Mouse (Mus musculus) lung, postnatal 0 days (tissue): ENCODE data around the gene Abhd14b. TPM values are rescaled to one million over a fixed set of nuclear protein-coding genes. Genes with fewer than 3 reads are reported as not detected.

ENCODE experiments used
- ATAC-seq: fragments of 200-750 bp; cut with Nextera tagmentation; 2 replicates; pipeline ENCODE4 v1.8.0; 2017; ENCODE audit warnings: moderate library complexity
- DNase-seq: peaks from one replicate; pipeline ENCODE4 v3.0.0-alpha.2; 2016; ENCODE audit warnings: low spot score
- H3K27ac ChIP-seq: fragments of 300-500 bp; sonication (generic); 2 replicates; pipeline ENCODE4 v1.5.1; 2014; ENCODE audit warnings: antibody characterized with exemption, mild to moderate bottlenecking, low read length, mixed read lengths
- H3K27me3 ChIP-seq: fragments of 300-500 bp; sonication (generic); replicated peaks from 2 replicates; pipeline ENCODE4 v1.6.1; 2014; ENCODE audit warnings: low read length, mixed read lengths; ENCODE audit not compliant: insufficient read depth
- H3K36me3 ChIP-seq: fragments of 300-500 bp; sonication (generic); 2 replicates; pipeline ENCODE4 v1.6.1; 2014; ENCODE audit warnings: low read length, mixed read lengths; ENCODE audit not compliant: insufficient read depth
- H3K4me1 ChIP-seq: fragments of 300-500 bp; sonication (generic); 2 replicates; pipeline ENCODE4 v1.6.1; 2014; ENCODE audit warnings: antibody characterized with exemption, low read depth, low read length, mixed read lengths; ENCODE audit not compliant: insufficient read depth
- H3K4me2 ChIP-seq: fragments of 300-500 bp; sonication (generic); replicated peaks from 2 replicates; pipeline ENCODE4 v1.6.1; 2014; ENCODE audit warnings: low read depth, mild to moderate bottlenecking, low read length, moderate library complexity, mixed read lengths
- H3K4me3 ChIP-seq: fragments of 300-500 bp; sonication (generic); 2 replicates; pipeline ENCODE4 v1.5.1; 2014; ENCODE audit warnings: low read depth, low read length
- H3K9ac ChIP-seq: fragments of 300-500 bp; sonication (generic); replicated peaks from 2 replicates; pipeline ENCODE4 v1.6.1; 2014; ENCODE audit warnings: low read depth, mild to moderate bottlenecking
- H3K9me3 ChIP-seq: fragments of 300-500 bp; sonication (generic); 2 replicates; pipeline ENCODE4 v1.6.1; 2016; ENCODE audit warnings: low read length, mixed read lengths
- CTCF ChIP-seq: IDR thresholded peaks from 2 replicates; pipeline ENCODE4 v1.5.1; 2016; ENCODE audit warnings: antibody characterized with exemption, mild to moderate bottlenecking
- EP300 ChIP-seq: IDR thresholded peaks from 2 replicates; pipeline ENCODE4 v1.6.1; 2016; ENCODE audit warnings: antibody characterized with exemption, mild to moderate bottlenecking, control low read depth
- WGBS: fragments of 180-500 bp; shearing (Covaris S2); extraction: QIAGEN DNeasy Blood & Tissue Kit; methylation state at CpG from one replicate; pipeline ENCODE4 v1.1.7; 2014; 5-methylcytosine and 5-hydroxymethylcytosine counted together
- polyA plus RNA-seq: library from polyadenylated mRNA; unstranded; fragments of >200 nt; fragmentation: Nextera tagmentation; extraction: Ambion mirVana; gene quantifications from 2 replicates; pipeline ENCODE4 v1.2.1, GENCODE M21; 2015

Gene Abhd14b
- polyA plus RNA-seq, 1 experiment from 2014 or later, result 31.1 TPM

GRCm38 (mm10) chr9:106442680-106443079 lies 4.6 kb upstream of the Abhd14b start:
- ATAC-seq, result no peak

GRCm38 (mm10) chr9:106444836-106445235 lies 2.4 kb upstream of the Abhd14b start:
- H3K27me3 ChIP-seq, result no peaks in the 10 kb centered on the region
- H3K27ac ChIP-seq, result no peak overlapping the region
- H3K4me3 ChIP-seq, result no peak overlapping the region
- no peaks in the 10 kb centered on the region for H3K36me3 ChIP-seq
- 73% methylated on average over 4 of the region's 4 CpGs for WGBS
- no peak for TF ChIP-seq EP300
- no peak for TF ChIP-seq CTCF
- no peaks in the 10 kb centered on the region for H3K9me3 ChIP-seq
- DNase-seq (no peak), ATAC-seq (no peak)
- no peak overlapping the region for H3K4me2 ChIP-seq
- H3K4me1 ChIP-seq, result peaks cover 3% of the 10 kb centered on the region; the same call in 1 of the 2 replicates
- no peak overlapping the region for H3K9ac ChIP-seq

More at GRCm38 (mm10) chr9:106442680-106443079, 4.6 kb upstream of the Abhd14b start:
- Histone ChIP-seq H3K9me3 (no peaks in the 10 kb centered on the region), H3K4me2 (no peak overlapping the region), H3K27me3 (no peaks in the 10 kb centered on the region), H3K4me1 (no peaks in the 10 kb centered on the region; the same call in 1 of the 2 replicates), H3K27ac (no peak overlapping the region), H3K36me3 (no peaks in the 10 kb centered on the region), H3K9ac (no peak overlapping the region), H3K4me3 (no peak overlapping the region)
- WGBS, result 80% methylated on average over 5 of the region's 5 CpGs
- no peak for DNase-seq
- TF ChIP-seq CTCF (peak; percentile 46), EP300 (no peak)

GRCm38 (mm10) chr9:106447951-106448350 lies 692 bp downstream of the Abhd14b start:
- H3K27me3 ChIP-seq, result no peaks in the 10 kb centered on the region
- H3K4me2 ChIP-seq, result peak overlapping the region; percentile 61
- H3K9me3 ChIP-seq, result no peaks in the 10 kb centered on the region
- 32% methylated on average over 9 of the region's 9 CpGs for WGBS
- H3K4me3 ChIP-seq, result peak overlapping the region; percentile 44
- ATAC-seq (no peak), DNase-seq (no peak)
- TF ChIP-seq CTCF, result no peak
- TF ChIP-seq EP300, result no peak
- no peaks in the 10 kb centered on the region for H3K36me3 ChIP-seq
- H3K9ac ChIP-seq, result no peak overlapping the region
- peaks cover 3% of the 10 kb centered on the region; the same call in 1 of the 2 replicates for H3K4me1 ChIP-seq
- H3K27ac ChIP-seq, result peak overlapping the region; percentile 43

- Histone ChIP-seq H3K27ac (peak overlapping the region; percentile 43; the same call in 1 of the 2 replicates), H3K9ac (peak overlapping the region; percentile 37; the same call in 1 of the 2 replicates), H3K4me2 (peak overlapping the region; percentile 61), H3K9me3 (no peaks in the 10 kb centered on the region), H3K36me3 (no peaks in the 10 kb centered on the region), H3K4me1 (peaks cover 3% of the 10 kb centered on the region; the same call in 1 of the 2 replicates), H3K27me3 (no peaks in the 10 kb centered on the region), H3K4me3 (peak overlapping the region; percentile 44)
- ATAC-seq (peak; percentile 73), DNase-seq (peak; percentile 96)
- TF ChIP-seq EP300 (no peak), CTCF (peak; percentile 83)
- 0% methylated on average over 23 of the region's 23 CpGs for WGBS
Measured at GRCm38 (mm10) chr9:106448498-106449031, 1.3 kb downstream of the Abhd14b start.

GRCm38 (mm10) chr9:106449947-106450346 lies 2.7 kb downstream of the Abhd14b start:
- no peak for TF ChIP-seq EP300
- TF ChIP-seq CTCF, result no peak

GRCm38 (mm10) chr9:106450661-106451060 lies 3.4 kb downstream of the Abhd14b start:
- H3K27me3 ChIP-seq, result no peaks in the 10 kb centered on the region
- TF ChIP-seq CTCF, result no peak
- TF ChIP-seq EP300, result no peak
- H3K4me2 ChIP-seq, result no peak overlapping the region
- H3K4me3 ChIP-seq, result no peak overlapping the region
- no peaks in the 10 kb centered on the region for H3K36me3 ChIP-seq
- H3K9ac ChIP-seq, result no peak overlapping the region
- ATAC-seq (no peak), DNase-seq (peak; percentile 49)
- WGBS, result 12% methylated on average over 9 of the region's 9 CpGs
- H3K9me3 ChIP-seq, result no peaks in the 10 kb centered on the region
- H3K27ac ChIP-seq, result no peak overlapping the region
- peaks cover 12% of the 10 kb centered on the region; the same call in 1 of the 2 replicates for H3K4me1 ChIP-seq

More at GRCm38 (mm10) chr9:106449947-106450346, 2.7 kb downstream of the Abhd14b start:
- 84% methylated on average over 8 of the region's 8 CpGs for WGBS
- DNase-seq, result no peak
- Histone ChIP-seq H3K27ac (no peak overlapping the region), H3K9me3 (no peaks in the 10 kb centered on the region), H3K4me3 (no peak overlapping the region), H3K4me1 (peaks cover 10% of the 10 kb centered on the region; the same call in 1 of the 2 replicates), H3K36me3 (no peaks in the 10 kb centered on the region), H3K27me3 (no peaks in the 10 kb centered on the region), H3K4me2 (no peak overlapping the region), H3K9ac (no peak overlapping the region)
- no peak for ATAC-seq
